Mouse (Mus musculus): Measurements from ENCODE around the gene Rfx6.

DNA sequence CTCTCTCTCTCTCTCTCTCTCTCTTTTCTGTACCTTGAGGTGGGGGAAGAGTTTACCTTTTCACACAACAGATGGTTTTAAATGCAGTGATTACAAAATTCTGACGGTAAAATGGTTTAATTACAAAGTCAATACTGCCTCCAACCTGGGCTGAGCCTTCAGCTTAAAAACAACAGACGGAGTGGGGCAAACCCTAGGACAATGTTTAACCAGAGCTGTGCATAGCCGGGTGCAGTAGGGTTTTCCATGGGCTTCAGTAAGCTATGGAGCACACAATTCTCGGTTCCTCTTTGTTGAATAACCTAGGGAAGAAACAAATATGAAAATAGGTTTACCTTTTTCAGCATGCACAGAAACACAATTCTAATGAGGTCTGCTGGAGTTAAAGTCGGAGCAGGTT, 90.9 kb downstream of the Rfx6 start:
- TF ChIP-seq POLR2A (IDR thresholded peaks at IDR 0.05; ENCODE audit: insufficient read length, low read depth) (no peak), USF1 (IDR thresholded peaks at IDR 0.05; ENCODE audit: low read depth) (no peak), SRF (IDR thresholded peaks at IDR 0.05; ENCODE audit: control insufficient read depth, insufficient read length, low read depth) (no peak), MAX (IDR thresholded peaks at IDR 0.05; ENCODE audit: low read depth) (no peak), REST (IDR thresholded peaks at IDR 0.05; ENCODE audit: insufficient read depth, insufficient read length) (no peak), CEBPB (IDR thresholded peaks at IDR 0.05; ENCODE audit: insufficient read depth, poor library complexity, severe bottlenecking) (no peak), MYOG (IDR thresholded peaks at IDR 0.05; ENCODE audit: control insufficient read depth in 1 of 3, insufficient read depth in 1 of 3, insufficient read length in 2 of 3, low read depth in 2 of 3) (no peak)

All from myocyte (in vitro differentiated cells).